Mouse (Mus musculus): ENCODE data around the gene Abcg5.

- TF ChIP-seq POLR2A (IDR thresholded peaks at IDR 0.05; ENCODE audit: insufficient read depth, low read depth, low read length) (no peak), EP300 (IDR thresholded peaks at IDR 0.05; ENCODE audit: insufficient read depth, low read depth, low read length) (no peak)
Measured at GRCm38 (mm10) chr17:84713563-84714164, 30.9 kb upstream of the Abcg5 start.
